Mouse (Mus musculus) kidney, adult 8-10 months (tissue): ENCODE data around the gene Fuom.
A peak's percentile ranks its signal among the peaks of the same experiment; 100 is the strongest.
"Not testable (repeated sequence)": the region's sequence is repeated elsewhere in the genome, so short reads cannot be mapped to it uniquely, and the experiment has no call there.

Experiments used
- DNase-seq, 2 experiments: peaks; one replicate each; pipeline ENCODE4 v3.0.0; 2022

Fuom gene

GRCm38 (mm10) chr7:140101993-140102860 is at the start of gene Fuom:
TSS of gene Fuom (minus strand) at chr7:140102441.
- peak; percentile 91 to 92 for DNase-seq

DNA sequence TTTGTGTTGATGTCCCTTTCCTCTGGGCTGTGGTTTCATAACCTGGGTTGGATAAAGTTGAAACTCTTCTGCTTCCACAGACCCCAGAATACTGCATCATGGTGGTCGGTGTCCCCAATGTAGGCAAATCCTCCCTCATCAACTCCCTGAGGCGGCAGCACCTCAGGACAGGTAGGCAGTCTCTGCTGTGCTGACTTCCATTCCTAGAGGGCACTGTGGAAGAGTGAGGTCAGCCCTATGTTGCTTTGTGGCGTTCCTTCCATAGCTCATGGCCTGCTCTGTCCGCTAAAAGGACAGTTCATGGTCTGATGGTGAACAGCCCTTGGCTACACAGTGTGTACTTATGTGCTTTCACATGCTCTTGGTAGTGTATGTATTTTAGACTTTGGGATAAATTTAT is 42.3 kb upstream of the Fuom start:
- no peak for DNase-seq

- DNase-seq = peak; percentile 41 to 74
Observed at GRCm38 (mm10) chr7:140141350-140141749, 39.1 kb upstream of the Fuom start.

DNA sequence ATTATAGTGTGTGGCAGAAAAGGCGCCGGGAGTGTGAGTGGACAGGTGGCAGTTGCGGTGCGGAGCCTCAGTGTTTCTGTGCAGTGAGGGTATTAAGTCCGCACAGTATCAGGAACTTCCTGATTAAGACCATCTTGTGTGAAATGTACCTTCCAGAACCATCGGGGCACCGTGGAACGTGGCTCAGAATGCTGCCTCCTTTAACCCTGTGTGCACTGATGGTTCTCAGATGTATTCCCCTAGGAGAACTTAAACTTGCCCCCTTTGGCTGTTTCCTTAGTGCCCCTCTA is 35.7 kb upstream of the Fuom start:
- DNase-seq = no peak

DNA sequence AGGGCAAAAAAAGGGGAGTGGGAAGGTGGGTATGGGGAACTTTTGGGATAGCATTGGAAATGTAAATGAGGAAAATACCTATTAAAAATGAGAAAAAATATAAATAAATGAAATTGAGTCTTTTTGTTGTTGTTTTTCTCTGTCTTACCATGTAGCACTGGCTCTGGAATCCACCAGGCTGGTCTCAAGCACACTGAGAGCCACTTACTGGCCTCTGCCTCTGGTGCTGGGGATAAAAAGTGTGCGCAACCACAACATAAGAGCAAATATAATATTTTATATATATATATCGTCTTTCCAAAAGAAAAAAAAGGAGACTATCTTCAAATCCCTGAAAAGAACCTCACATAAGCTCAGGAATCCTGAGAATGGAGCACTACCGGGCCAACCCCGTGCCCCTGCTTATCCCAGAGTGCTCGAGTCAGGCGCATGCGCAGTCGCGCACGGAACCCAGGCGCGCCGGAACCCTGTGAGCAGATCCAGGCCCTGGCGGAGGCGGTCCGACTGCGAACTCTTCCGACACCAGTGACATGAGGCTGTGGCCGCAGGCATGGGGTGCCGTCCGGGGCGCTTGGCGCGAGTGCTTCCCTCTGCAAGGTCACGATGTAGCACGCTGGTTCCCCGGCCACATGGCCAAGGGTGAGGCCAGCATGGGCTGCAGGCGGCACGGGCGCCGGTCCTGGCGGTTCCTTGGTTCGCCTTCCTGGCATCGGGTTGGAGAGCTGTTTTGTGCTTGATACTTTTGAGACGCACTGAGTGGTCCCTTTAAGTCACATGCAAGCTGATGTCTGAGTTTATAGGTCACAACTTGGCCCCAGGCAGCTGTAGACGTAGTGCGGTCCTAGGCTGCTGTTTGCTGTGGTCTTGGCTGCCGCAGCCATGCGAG is 35.1 kb upstream of the Fuom start, which contains the start of gene Mtg1:
Mtg1 (plus strand) TSS at position 430 of the 886 bp plus-strand sequence.
- DNase-seq = peak; percentile 95 to 97

DNA sequence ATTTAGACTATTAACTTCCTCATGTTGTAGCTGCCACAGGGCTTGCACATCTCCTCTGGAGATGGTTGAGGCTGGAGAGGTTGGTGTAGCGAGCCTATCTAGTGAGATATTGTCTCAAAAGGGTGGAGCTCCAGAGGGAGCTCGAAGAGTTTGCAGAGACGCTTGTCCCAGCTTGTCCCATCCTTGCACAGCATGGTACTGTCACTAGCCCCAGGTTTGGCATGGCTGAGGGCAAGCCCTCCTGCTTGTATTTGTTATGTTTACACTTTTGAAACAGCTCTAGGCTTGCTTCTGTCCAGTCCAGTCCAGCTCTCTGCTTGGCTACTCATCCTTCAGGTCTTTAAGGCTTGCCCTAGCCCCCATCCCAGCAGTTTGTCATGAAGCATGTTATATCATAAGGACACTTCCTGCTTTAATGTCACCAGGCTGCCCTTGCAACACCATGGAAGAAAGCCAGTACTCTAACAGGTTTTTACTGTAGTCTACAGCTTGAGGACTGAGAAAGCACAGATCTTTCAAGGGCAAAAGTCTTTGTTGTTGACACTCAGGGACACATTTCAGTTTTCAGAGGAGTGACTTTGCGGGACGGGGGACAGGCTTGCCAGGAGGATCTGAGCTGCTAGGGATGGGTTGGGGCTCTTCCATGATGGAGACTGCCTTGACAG is 33.0 kb upstream of the Fuom start:
- no peak for DNase-seq

- DNase-seq = not testable (repeated sequence)
Observed at GRCm38 (mm10) chr7:140134033-140134432, 31.8 kb upstream of the Fuom start.

DNA sequence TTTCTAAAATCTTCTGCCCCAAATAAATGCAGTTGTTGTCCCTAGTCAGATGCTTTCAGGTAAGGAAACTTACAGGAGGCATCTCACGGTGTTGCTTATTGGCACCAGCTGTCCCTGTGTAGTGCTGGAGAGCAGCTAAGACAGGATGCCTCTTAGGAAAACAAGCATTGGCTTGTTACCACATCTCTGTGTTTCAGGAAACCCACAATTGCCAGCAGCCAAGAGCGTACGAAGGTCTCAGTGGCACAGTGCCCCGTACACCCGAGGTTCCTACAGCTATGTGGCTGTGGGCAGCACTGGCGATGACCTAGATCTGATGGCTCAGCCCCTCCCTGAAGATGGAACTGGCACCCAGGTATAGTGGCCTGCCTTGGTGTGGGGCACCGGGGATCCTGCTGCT is 29.9 kb upstream of the Fuom start:
- not testable (repeated sequence) for DNase-seq

GRCm38 (mm10) chr7:140127911-140128310 is 25.7 kb upstream of the Fuom start:
- DNase-seq = no peak

GRCm38 (mm10) chr7:140126934-140127333 is 24.7 kb upstream of the Fuom start:
- no peak for DNase-seq

DNA sequence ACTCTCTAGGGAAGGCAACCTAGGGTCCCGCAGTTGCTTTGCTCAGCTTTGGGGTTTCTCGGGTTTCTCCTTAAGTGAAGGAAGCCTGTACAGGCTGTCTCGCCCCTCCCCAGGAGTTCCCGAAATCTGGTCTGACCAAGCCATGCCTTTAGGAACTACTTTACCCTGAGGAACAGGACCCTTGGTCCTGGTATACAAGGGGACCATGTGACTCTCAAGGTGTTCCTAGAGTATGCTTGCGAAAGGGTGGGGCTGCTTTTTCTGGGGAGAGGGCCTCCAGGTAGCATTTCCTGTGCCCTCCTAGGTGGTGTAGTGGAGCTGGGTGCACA is 23.7 kb upstream of the Fuom start:
- no peak for DNase-seq

DNA sequence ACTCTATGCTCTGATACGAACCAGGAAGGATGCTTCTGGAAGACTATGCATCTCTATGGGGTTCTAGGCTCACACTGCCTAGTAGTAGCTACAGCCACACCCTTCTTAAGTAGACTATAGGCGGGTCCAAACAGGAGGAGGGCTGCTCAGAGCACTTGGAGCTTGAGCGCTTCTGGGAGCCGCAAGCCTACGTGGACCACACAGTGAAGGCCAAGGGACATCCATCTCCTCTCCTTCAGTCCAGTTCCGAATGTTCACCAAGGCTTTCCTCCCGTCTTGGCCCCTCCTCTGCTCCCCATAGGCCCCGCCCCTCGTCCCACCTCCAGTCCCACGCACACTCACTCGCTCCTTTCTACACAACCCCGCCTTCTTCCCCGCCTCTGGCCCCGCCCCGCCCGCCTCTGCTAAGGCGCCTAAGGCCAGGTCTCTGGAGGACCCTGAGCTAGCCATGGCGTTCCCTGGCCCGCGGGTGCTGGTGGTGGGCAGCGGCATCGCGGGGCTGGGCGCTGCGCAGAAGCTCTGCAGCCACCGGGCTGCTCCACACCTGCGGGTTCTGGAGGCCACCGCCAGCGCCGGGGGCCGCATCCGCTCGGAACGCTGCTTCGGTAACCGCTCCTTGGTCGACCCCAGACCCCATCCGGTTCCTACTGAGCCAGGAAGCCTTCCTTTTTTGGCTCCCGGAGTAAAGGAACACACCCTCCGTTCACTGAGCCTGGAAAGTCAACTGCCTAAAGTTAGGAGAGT is 23.2 kb upstream of the Fuom start:
- DNase-seq = peak; percentile 95 to 96

- no peak for DNase-seq
Observed at GRCm38 (mm10) chr7:140124382-140124781, 22.1 kb upstream of the Fuom start.

- no peak for DNase-seq
Observed at GRCm38 (mm10) chr7:140122765-140123164, 20.5 kb upstream of the Fuom start.

DNA sequence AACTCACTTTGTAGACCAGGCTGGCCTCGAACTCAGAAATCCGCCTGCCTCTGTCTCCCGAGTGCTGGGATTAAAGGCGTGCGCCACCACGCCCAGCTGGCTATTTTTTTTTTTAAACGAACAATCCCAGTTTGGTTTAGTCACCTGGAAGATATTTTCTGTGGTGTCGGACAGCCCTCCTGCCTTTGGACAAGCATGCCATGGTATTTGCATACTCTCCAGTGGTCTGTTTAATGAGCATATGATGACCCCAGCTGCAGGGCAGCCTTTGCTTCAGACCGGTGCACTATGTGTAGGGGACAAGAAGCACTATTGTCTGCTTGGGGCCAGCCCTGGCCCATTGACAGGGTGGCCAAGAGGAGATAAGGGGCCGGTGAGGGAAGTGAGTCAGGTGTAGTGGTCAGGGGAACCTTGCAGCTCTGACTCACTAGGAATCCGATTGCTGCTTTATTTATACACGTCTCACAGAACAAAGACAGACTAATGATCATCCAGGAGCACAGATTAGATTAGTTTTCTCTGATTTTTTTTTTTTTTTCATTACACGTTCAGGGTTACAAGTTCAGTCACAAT is 19.2 kb upstream of the Fuom start:
- DNase-seq = no peak

DNA sequence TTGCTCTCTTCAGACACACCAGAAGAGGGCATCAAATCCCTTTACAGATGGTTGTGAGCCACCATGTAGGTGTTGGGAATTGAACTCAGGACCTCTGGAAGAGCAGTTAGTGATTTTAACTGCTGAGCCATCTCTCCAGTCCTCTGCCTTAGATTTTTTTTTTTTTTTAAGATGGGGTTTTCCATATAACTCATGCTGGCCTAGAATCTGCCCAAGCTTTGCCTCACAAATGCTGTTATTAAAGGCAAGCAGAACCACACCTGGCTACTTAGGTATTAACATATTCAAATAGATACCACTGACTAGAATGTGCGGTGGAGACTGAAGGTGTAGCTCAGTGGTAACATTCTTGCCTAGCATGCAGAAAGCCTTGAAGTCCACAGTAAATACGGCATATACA is 18.2 kb upstream of the Fuom start:
- no peak for DNase-seq

- DNase-seq = peak; percentile 93 to 94
Observed at GRCm38 (mm10) chr7:140116329-140117054, 14.3 kb upstream of the Fuom start, which contains the start of gene Echs1. TSS of gene Echs1 (minus strand) at chr7:140116476.

GRCm38 (mm10) chr7:140115583-140116328 is 13.5 kb upstream of the Fuom start, which contains the start of gene Paox:
TSS of gene Paox (plus strand) at chr7:140115799.
- peak; percentile 76 to 79 for DNase-seq

DNA sequence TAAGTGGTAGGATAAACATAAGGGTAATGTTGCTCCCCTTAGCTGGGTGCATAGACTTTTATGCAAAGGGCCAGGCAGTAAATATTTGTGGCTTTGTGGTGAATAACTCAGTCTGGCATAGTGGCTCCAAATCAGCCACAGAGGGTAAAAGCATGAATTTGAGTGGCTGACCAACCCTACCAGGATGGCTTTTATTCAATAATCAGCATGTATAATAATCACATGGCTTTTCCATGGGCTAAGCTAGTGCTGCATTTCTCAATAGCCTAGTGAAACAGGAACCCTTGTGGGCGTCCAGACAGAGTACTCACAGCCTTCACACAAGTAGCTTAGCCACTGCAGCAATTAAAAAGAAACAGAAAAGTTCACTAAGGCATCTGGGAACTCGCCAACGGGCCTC is 9.7 kb upstream of the Fuom start:
- DNase-seq = no peak

GRCm38 (mm10) chr7:140104009-140104408 is 1.8 kb upstream of the Fuom start:
- no peak for DNase-seq

- no peak for DNase-seq
Observed at GRCm38 (mm10) chr7:140101498-140101897, 743 bp downstream of the Fuom start.
